ENCODE assay signal across 7 mouse cellular contexts in genomic region chr9:121880840-121881239, GRCm38 (mm10). TPM values are rescaled to one million over a fixed set of nuclear protein-coding genes. Genes with fewer than 3 reads are reported as not detected.
DNase-seq lines count a peak whose midpoint lies in the region; ATAC-seq and TF ChIP-seq lines count a peak whose summit lies in the region.

No protein-coding gene starts in this region.

- peak overlapping the region; percentile 61 for H3K27ac ChIP-seq in gastrocnemius, adult 2 months
- H3K27ac ChIP-seq in hindbrain, embryonic 15.5 days (replicated peaks), result no peak overlapping the region
- H3K27ac ChIP-seq in small intestine, adult 2 months (ENCODE audit: insufficient read depth, low read depth, low read length), result no peak overlapping the region

- DNase-seq in T-cell, adult 2 months (ENCODE audit: low spot score), result peak; percentile 25
- DNase-seq in cerebellum, postnatal 10 days, result peak; percentile 86 to 88
- DNase-seq in gastrocnemius, adult 2 months, result peak; percentile 87
- DNase-seq in left cerebral cortex, adult 9 months (ENCODE audit: low spot score in 2 of 2), result peak; percentile 25 to 75

- peak overlapping the region; percentile 21; the same call in 1 of the 2 replicates for H3K4me3 ChIP-seq in gastrocnemius, adult 2 months
- no peak overlapping the region for H3K4me3 ChIP-seq in hindbrain, embryonic 15.5 days
- no peak overlapping the region for H3K4me3 ChIP-seq in small intestine, adult 2 months (ENCODE audit: low read depth, low read length)

- H3K36me3 ChIP-seq in hindbrain, embryonic 15.5 days, result no peaks in the 10 kb centered on the region
- H3K36me3 ChIP-seq in small intestine, adult 2 months (ENCODE audit: control insufficient read depth, insufficient read depth, low read length), result no peaks in the 10 kb centered on the region

- 27% methylated on average over 14 of the region's 14 CpGs for WGBS in hindbrain, embryonic 15.5 days
- 19% methylated on average over 14 of the region's 14 CpGs for WGBS in small intestine, adult 2 months

- TF ChIP-seq CTCF in gastrocnemius, adult 2 months (IDR thresholded peaks at IDR 0.05), result peak; percentile 76
- peak; percentile 62; the same call in 1 of the 2 replicates for TF ChIP-seq CTCF in small intestine, adult 2 months (IDR thresholded peaks at IDR 0.05; ENCODE audit: extremely low read depth, insufficient read length, insufficient replicate concordance, low read depth, low read length)

- H3K9me3 ChIP-seq in hindbrain, embryonic 15.5 days, result no peaks in the 10 kb centered on the region

- intact Hi-C loops in gastrocnemius, adult 2 months (cut with DNase I), result no loop called here

- TF ChIP-seq POLR2A in small intestine, adult 2 months (IDR thresholded peaks at IDR 0.05; ENCODE audit: low read depth, low read length), result no peak

- no peak overlapping the region for H3K9ac ChIP-seq in hindbrain, embryonic 15.5 days

- 0 out of 2 replicates have a peak, but pooled peaks cover 3% of the 10 kb centered on the region for H3K27me3 ChIP-seq in hindbrain, embryonic 15.5 days
- no peaks in the 10 kb centered on the region for H3K27me3 ChIP-seq in small intestine, adult 2 months (ENCODE audit: control insufficient read depth, insufficient read depth, low read length)

- peak overlapping the region; percentile 44 for H3K4me2 ChIP-seq in hindbrain, embryonic 15.5 days

- ATAC-seq in hindbrain, embryonic 15.5 days (ENCODE audit: low FRiP score, low read depth), result no peak
- peak; percentile 80 for ATAC-seq in megakaryocyte-erythroid progenitor cell, adult 5-6 weeks (replicated peaks; ENCODE audit: low FRiP score, low TSS enrichment, poor library complexity, severe bottlenecking)

- no peaks in the 10 kb centered on the region for H3K4me1 ChIP-seq in hindbrain, embryonic 15.5 days (replicated peaks)
- peaks cover 7% of the 10 kb centered on the region; the same call in 1 of the 2 replicates for H3K4me1 ChIP-seq in small intestine, adult 2 months (ENCODE audit: control insufficient read depth, insufficient read depth, insufficient read length, low read length)

RNA-seq across cellular contexts. Expression of gene Ackr2, which starts 17.3 kb away (rescaled TPM):
- total RNA-seq in gastrocnemius, adult 2 months (2021), result 1 to 10 TPM; 1.2 to 3.6 TPM
- polyA plus RNA-seq in hindbrain, embryonic 15.5 days (2015; fragmentation: Nextera tagmentation; extraction: Ambion mirVana), result 2.9 and 3.0 TPM in 2 replicates
- not detected in 2 replicates for total RNA-seq in megakaryocyte-erythroid progenitor cell, adult 5-6 weeks (2014; fragmentation: Nextera tagmentation)
- not detected in 2 replicates for total RNA-seq in megakaryocyte-erythroid progenitor cell, adult 5-6 weeks (2017)
- polyA plus RNA-seq in small intestine, adult 2 months (2012; rRNA removed), result 0.42 and 1.4 TPM in 2 replicates

RNA-seq across cellular contexts. Expression of gene Higd1a, which starts 22.7 kb away (rescaled TPM):
- total RNA-seq in gastrocnemius, adult 2 months (2021), result 100 to 1,000 TPM in 1 of 2 experiments, 10 to 100 TPM in 1; 89.1 to 111 TPM
- 157 and 160 TPM in 2 replicates for polyA plus RNA-seq in hindbrain, embryonic 15.5 days (2015; fragmentation: Nextera tagmentation; extraction: Ambion mirVana)
- 119 and 156 TPM in 2 replicates for total RNA-seq in megakaryocyte-erythroid progenitor cell, adult 5-6 weeks (2014; fragmentation: Nextera tagmentation)
- 28.6 and 33.5 TPM in 2 replicates for total RNA-seq in megakaryocyte-erythroid progenitor cell, adult 5-6 weeks (2017)
- 7.0 and 11.4 TPM in 2 replicates for polyA plus RNA-seq in small intestine, adult 2 months (2012; rRNA removed)

RNA-seq across cellular contexts. Expression of gene Cyp8b1, which starts 35.3 kb away (rescaled TPM):
- not detected for total RNA-seq in gastrocnemius, adult 2 months (2021)
- polyA plus RNA-seq in hindbrain, embryonic 15.5 days (2015; fragmentation: Nextera tagmentation; extraction: Ambion mirVana), result not detected in 2 replicates
- total RNA-seq in megakaryocyte-erythroid progenitor cell, adult 5-6 weeks (2014; fragmentation: Nextera tagmentation), result not detected in 2 replicates
- total RNA-seq in megakaryocyte-erythroid progenitor cell, adult 5-6 weeks (2017), result not detected in 2 replicates
- not detected in 2 replicates for polyA plus RNA-seq in small intestine, adult 2 months (2012; rRNA removed)

RNA-seq across cellular contexts. Expression of gene Ccdc13, which starts 41.6 kb away (rescaled TPM):
- under 1 TPM in 1 of 2 experiments, not detected in 1; 0.23 TPM for total RNA-seq in gastrocnemius, adult 2 months (2021)
- 3.2 and 3.5 TPM in 2 replicates for polyA plus RNA-seq in hindbrain, embryonic 15.5 days (2015; fragmentation: Nextera tagmentation; extraction: Ambion mirVana)
- total RNA-seq in megakaryocyte-erythroid progenitor cell, adult 5-6 weeks (2014; fragmentation: Nextera tagmentation), result not detected in 2 replicates
- not detected in 2 replicates for total RNA-seq in megakaryocyte-erythroid progenitor cell, adult 5-6 weeks (2017)
- polyA plus RNA-seq in small intestine, adult 2 months (2012; rRNA removed), result 0.65 TPM in 1 of 2 replicates, not detected in the other

Comparison
In these comparisons a context has a peak if more than half of its experiments do, and no peak if none do; other contexts are left out.
1. DNase-seq: peak in every context shown above with its lines; median percentile 87 in cerebellum, postnatal 10 days; 87 in gastrocnemius, adult 2 months; 50 in left cerebral cortex, adult 9 months; 25 in T-cell, adult 2 months.